Comparison of ENCODE assay signal across 8 mouse cellular contexts in the genomic region with DNA sequence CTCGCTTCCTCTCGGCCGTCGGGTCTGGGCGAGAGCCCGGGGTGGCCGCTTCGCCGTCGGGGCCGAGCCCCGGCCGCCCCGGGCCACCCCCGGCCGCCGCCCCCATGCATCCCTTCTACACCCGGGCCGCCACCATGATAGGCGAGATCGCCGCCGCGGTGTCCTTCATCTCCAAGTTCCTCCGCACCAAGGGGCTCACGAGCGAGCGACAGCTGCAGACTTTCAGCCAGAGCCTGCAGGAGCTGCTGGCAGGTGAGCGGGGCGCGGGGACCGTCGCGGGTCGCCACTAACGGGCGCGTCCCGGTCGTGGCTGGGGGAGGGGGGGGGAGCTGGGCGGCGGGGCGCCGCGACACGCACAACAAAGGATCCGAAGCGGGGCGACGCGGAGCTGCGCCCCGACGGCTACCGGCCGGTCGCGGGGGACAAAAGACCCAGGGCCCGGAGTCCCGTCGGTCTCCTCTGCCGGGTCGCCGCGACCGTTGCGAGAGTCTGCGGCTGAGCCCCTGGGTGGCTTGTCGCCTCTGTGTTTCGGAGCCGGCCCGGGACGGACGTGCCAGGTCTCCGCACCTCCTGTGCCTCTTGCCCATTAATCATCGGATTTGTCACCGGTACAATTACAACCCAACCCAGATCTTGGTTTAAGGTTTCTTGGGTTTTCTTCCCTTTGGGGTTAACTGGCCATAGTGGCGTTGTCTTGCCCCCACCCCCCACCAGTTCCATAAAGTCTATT. TPM values are rescaled to one million over a fixed set of nuclear protein-coding genes. Genes with fewer than 3 reads are reported as not detected.
DNase-seq lines count a peak whose midpoint lies in the region; ATAC-seq and TF ChIP-seq lines count a peak whose summit lies in the region.

No protein-coding gene starts in this region.

- WGBS in bone marrow, adult 2 months, result under 1% methylated on average over 78 of the region's 78 CpGs
- WGBS in spleen, adult 2 months, result under 1% methylated on average over 75 of the region's 78 CpGs

- H3K9me3 ChIP-seq in CH12.LX (replicated peaks; ENCODE audit: low read length), result no peaks in the 10 kb centered on the region

- H3K4me2 ChIP-seq in CH12.LX (ENCODE audit: insufficient read depth, low read depth, poor library complexity, severe bottlenecking), result peak overlapping the region; percentile 12; the same call in 1 of the 2 replicates

- no peak for TF ChIP-seq EP300 in CH12.LX (IDR thresholded peaks at IDR 0.05; ENCODE audit: low read length)

- H3K79me2 ChIP-seq in CH12.LX (replicated peaks; ENCODE audit: control insufficient read depth, extremely low read depth, insufficient read depth, poor library complexity, severe bottlenecking), result peaks cover 46% of the 10 kb centered on the region

- peak overlapping the region; percentile 84 for H3K9ac ChIP-seq in CH12.LX (ENCODE audit: insufficient read depth, low read depth)

- DNase-seq in CH12.LX (ENCODE audit: extremely low read depth), result no peak
- DNase-seq in heart, postnatal 14 days, result peak; percentile 51
- DNase-seq in left cerebral cortex, adult 2 months (ENCODE audit: extremely low spot score in 1 of 2, low spot score in 2 of 2), result peak; percentile 43
- peak in 1 of 2 experiments; percentile 50 for DNase-seq in spleen, adult 2 months (ENCODE audit: low read depth in 1 of 2, low spot score in 2 of 2)

- no peaks in the 10 kb centered on the region for H3K27me3 ChIP-seq in CH12.LX (replicated peaks)
- H3K27me3 ChIP-seq in spleen, adult 2 months (ENCODE audit: control insufficient read depth, insufficient read depth, low read length), result no peaks in the 10 kb centered on the region

- H3K27ac ChIP-seq in CH12.LX (ENCODE audit: insufficient read depth, low read depth), result peak overlapping the region; percentile 66
- peak overlapping the region; percentile 97 for H3K27ac ChIP-seq in bone marrow, adult 2 months (ENCODE audit: control insufficient read depth, insufficient read depth, low read depth, low read length, poor library complexity)
- peak overlapping the region; percentile 96 for H3K27ac ChIP-seq in left cerebral cortex, adult 2 months
- H3K27ac ChIP-seq in spleen, adult 2 months (ENCODE audit: insufficient read depth, low read length), result peak overlapping the region; percentile 98

- peaks cover 6 to 17% of the 10 kb centered on the region in 2 experiments for H3K36me3 ChIP-seq in CH12.LX (replicated peaks in 1 of 2; ENCODE audit: control insufficient read depth in 1 of 2, insufficient read depth in 1 of 2, low read length in 1 of 2)
- peaks cover 30% of the 10 kb centered on the region for H3K36me3 ChIP-seq in spleen, adult 2 months (ENCODE audit: control insufficient read depth, insufficient read depth, low read length)

- ATAC-seq in erythroid progenitor cell, adult 5-6 weeks (replicated peaks; ENCODE audit: low FRiP score, poor library complexity, severe bottlenecking), result peak; percentile 20
- peak; percentile 1; the same call in 1 of the 2 replicates for ATAC-seq in megakaryocyte, adult 5-6 weeks (ENCODE audit: poor library complexity, severe bottlenecking)
- ATAC-seq in megakaryocyte progenitor cell, adult 5-6 weeks (replicated peaks; ENCODE audit: poor library complexity), result no peak; the same call in 1 of the 2 replicates

- TF ChIP-seq RAD21 in CH12.LX (IDR thresholded peaks at IDR 0.05; ENCODE audit: low read depth, low read length), result no peak

- in situ Hi-C loops in CH12.LX (cut with MboI; ENCODE audit: low pct_ligation_motif_present, low pct_unique_long_range_greater_than_20kb, low sequenced_read_pairs), result loop anchor here (25.0 kb wide), 2 partner anchors 505 to 695 kb away; no protein-coding TSS in a partner anchor

- peaks cover 0 to 18% of the 10 kb centered on the region in 2 experiments; a peak in 2 of 4 replicates for H3K4me1 ChIP-seq in CH12.LX (ENCODE audit: control insufficient read depth in 1 of 2, insufficient read depth in 2 of 2)
- H3K4me1 ChIP-seq in bone marrow, adult 2 months (ENCODE audit: control insufficient read depth, insufficient read depth, low read length), result no peaks in the 10 kb centered on the region; the same call in 1 of the 2 replicates
- H3K4me1 ChIP-seq in spleen, adult 2 months (ENCODE audit: control insufficient read depth, insufficient read depth, insufficient read length), result no peaks in the 10 kb centered on the region

- dilution Hi-C loops in CH12.LX (cut with MboI; ENCODE audit: extremely low pct_ligation_motif_present, extremely low pct_unique_long_range_greater_than_20kb, low sequenced_read_pairs), result no loop called here

- no peak for TF ChIP-seq CTCF in CH12.LX (conservative IDR thresholded peaks at IDR 0.05 in 1 of 2, IDR thresholded peaks at IDR 0.05 in 1 of 2; ENCODE audit: low read depth in 2 of 2, low read length in 2 of 2)
- TF ChIP-seq CTCF in bone marrow, adult 2 months (IDR thresholded peaks at IDR 0.05; ENCODE audit: control insufficient read depth, insufficient read depth, low read length), result no peak
- TF ChIP-seq CTCF in left cerebral cortex, adult 2 months (IDR thresholded peaks at IDR 0.05), result no peak
- no peak for TF ChIP-seq CTCF in spleen, adult 2 months (IDR thresholded peaks at IDR 0.05; ENCODE audit: extremely low read depth, insufficient read depth, insufficient read length, insufficient replicate concordance)

- intact Hi-C loops in heart, postnatal 14 days (cut with DNase I), result loop anchor here (1.0 to 5.0 kb wide), 5 partner anchors 317 to 696 kb away; no protein-coding TSS in a partner anchor
- intact Hi-C loops in left cerebral cortex, adult 2 months (cut with DNase I), result loop anchor here (1.0 to 10.0 kb wide), 7 partner anchors 285 to 696 kb away; no protein-coding TSS in a partner anchor

- peak overlapping the region; percentile 81 to 91 (median 87) for H3K4me3 ChIP-seq in CH12.LX (replicated peaks in 1 of 3; ENCODE audit: low read depth in 2 of 3, low read length in 2 of 3, poor library complexity in 1 of 3)
- H3K4me3 ChIP-seq in bone marrow, adult 2 months (replicated peaks; ENCODE audit: control insufficient read depth, low read depth, low read length), result peak overlapping the region; percentile 81
- H3K4me3 ChIP-seq in left cerebral cortex, adult 2 months, result peak overlapping the region; percentile 63
- H3K4me3 ChIP-seq in spleen, adult 2 months (ENCODE audit: extremely low read depth, insufficient read depth, insufficient read length), result peak overlapping the region; percentile 96

- no peak for TF ChIP-seq POLR2A in CH12.LX (IDR thresholded peaks at IDR 0.05; ENCODE audit: low read depth, low read length)
- TF ChIP-seq POLR2A in bone marrow, adult 2 months (IDR thresholded peaks at IDR 0.05; ENCODE audit: borderline replicate concordance, control insufficient read depth, low read depth, low read length), result no peak
- no peak for TF ChIP-seq POLR2A in spleen, adult 2 months (IDR thresholded peaks at IDR 0.05; ENCODE audit: low read depth, low read length)

TF ChIP-seq in CH12.LX, 34 proteins besides CTCF, POLR2A, EP300 and RAD21:
- TF ChIP-seq ETS1 (conservative IDR thresholded peaks at IDR 0.05; ENCODE audit: low read depth, low read length), result no peak
- TF ChIP-seq MXI1 (IDR thresholded peaks at IDR 0.05; ENCODE audit: low read depth, low read length), result peak; percentile 56; the same call in 1 of the 2 replicates
- no peak; the same call in 1 of the 2 replicates for TF ChIP-seq BHLHE40 (IDR thresholded peaks at IDR 0.05; ENCODE audit: low read depth, low read length)
- TF ChIP-seq E2F4 (IDR thresholded peaks at IDR 0.05; ENCODE audit: insufficient replicate concordance, low read depth, low read length), result no peak

RNA-seq across cellular contexts. Expression of gene Btg1, which starts 0.6 kb away (rescaled TPM):
- total RNA-seq in CH12.LX (2012; rRNA removed) (17.7 and 25.1 TPM in 2 replicates), CH12.LX (2014; rRNA removed) (15.5 and 15.8 TPM in 2 replicates)
- polyA plus RNA-seq in CH12.LX (2012; ENCODE audit: insufficient read length, low read depth), result 16.8 and 20.5 TPM in 2 replicates
- polyA plus RNA-seq in bone marrow, adult 2 months (2011; ENCODE audit: insufficient read depth, insufficient read length, low replicate concordance, missing spikeins), result 26.4 and 43.6 TPM in 2 replicates
- total RNA-seq in erythroid progenitor cell, adult 5-6 weeks (2015; ENCODE audit: low replicate concordance), result 40.4 and 46.1 TPM in 2 replicates
- total RNA-seq in erythroid progenitor cell, adult 5-6 weeks (2017; ENCODE audit: low replicate concordance), result 27.8 and 34.9 TPM in 2 replicates
- 10 to 100 TPM; 48.0 to 53.4 TPM for total RNA-seq in heart, postnatal 14 days (2021)
- 10 to 100 TPM; 35.2 to 36.4 TPM for total RNA-seq in left cerebral cortex, adult 2 months (2021)
- total RNA-seq in megakaryocyte, adult 5-6 weeks (2015), result 146 and 153 TPM in 2 replicates
- 157 and 197 TPM in 2 replicates for total RNA-seq in megakaryocyte, adult 5-6 weeks (2017)
- polyA plus RNA-seq in spleen, adult 2 months (2012; rRNA removed), result 139 and 152 TPM in 2 replicates
- 35.2 and 37.5 TPM in 2 replicates for total RNA-seq in megakaryocyte progenitor cell, adult 5-6 weeks (2015)
- 31.5 and 34.6 TPM in 2 replicates for total RNA-seq in megakaryocyte progenitor cell, adult 5-6 weeks (2017)
